Mouse (Mus musculus) heart, postnatal 4 days (tissue): Measurements from ENCODE around the gene Fam122b. TPM values are rescaled to one million over a fixed set of nuclear protein-coding genes. Genes with fewer than 3 reads are reported as not detected.

Experiments used
- DNase-seq: peaks from one replicate; pipeline ENCODE4 v3.0.0; 2021
- total RNA-seq, 2 experiments: library from RNA; stranded (reverse); gene quantifications; 2 replicates each; pipeline ENCODE4 v1.2.3; 2021

The Fam122b gene
- total RNA-seq, 2 experiments from 2014 or later = 16.6 to 17.3 TPM

DNA sequence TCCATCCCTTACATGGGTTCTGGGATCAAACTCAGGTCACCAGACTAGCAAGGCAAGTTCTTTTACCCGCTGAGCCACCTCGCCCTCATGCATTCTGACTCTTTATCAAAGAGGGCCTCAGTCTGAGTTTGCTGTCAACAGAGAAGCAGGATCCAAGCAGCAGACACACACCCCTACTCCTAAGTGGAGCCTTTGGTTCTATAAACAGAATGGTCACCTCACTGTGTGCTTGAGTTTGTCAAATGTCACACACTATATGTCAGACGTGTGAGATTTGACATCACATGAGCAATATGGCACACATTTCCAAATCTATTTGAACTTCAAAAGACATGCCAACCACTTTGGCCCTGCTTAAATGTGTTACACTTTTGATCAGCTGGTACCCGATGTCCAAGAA lies 71.9 kb downstream of the Fam122b start:
- DNase-seq = no peak

DNA sequence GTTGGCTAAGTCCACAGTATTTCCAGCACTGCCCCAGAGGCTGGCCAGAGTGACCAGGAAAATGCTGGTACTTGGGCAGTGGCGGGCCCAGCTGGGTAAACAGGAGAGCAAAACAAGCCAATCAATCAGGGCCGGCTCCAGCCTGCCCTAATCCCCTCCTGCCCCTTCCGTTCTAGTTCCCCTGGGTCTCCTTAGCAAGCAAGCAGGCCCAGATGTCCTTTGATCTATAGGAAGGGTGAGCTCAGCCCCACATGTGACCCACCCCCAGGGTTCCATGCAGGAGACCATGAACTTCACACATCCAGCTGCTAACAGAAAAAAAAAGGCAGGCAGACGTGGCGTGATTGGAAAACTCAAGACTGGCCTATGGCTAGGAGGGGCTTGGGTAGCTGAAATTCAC lies 73.2 kb downstream of the Fam122b start:
- no peak for DNase-seq

Other genes with a start within 250 kb of the Fam122b start
- gene Plac1, start 29.7 kb downstream of the Fam122b start, total RNA-seq = 1 to 10 TPM in 1 of 2 experiments, under 1 TPM in 1; 0.69 to 1.0 TPM
- gene Fam122c, start 3.6 kb upstream of the Fam122b start, total RNA-seq = not detected
- gene Mospd1, start 100.7 kb upstream of the Fam122b start, total RNA-seq = 10 to 100 TPM; 34.9 to 38.8 TPM
- gene Etd, start 165.1 kb upstream of the Fam122b start, total RNA-seq = not detected